ENCODE assay signal across 7 mouse cellular contexts in the genomic region with DNA sequence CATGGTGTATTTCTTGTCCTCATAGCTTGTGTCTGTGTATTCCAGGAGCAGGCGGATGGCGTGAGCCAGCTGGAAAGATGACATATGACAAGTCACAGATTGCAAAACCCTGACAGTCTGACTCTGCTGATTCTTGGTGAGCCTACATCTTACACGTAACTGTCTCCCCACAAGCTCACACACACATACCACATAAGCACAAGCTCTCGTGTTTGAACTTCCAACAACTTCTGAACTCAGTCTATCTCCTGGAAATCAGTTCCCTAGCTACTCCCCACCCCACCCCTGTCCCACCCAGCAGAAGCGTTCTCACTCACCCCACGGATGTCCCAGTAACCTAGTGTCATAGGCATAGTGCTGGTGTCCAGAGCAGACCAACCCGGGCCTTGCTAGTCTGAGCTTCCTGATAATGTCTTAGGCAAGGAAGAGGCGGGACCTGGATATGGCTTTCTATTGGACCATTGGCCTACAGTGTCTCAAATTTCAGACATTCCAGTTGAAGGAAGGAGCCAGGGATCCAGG. TPM values are rescaled to one million over a fixed set of nuclear protein-coding genes. Genes with fewer than 3 reads are reported as not detected.
DNase-seq lines count a peak whose midpoint lies in the region; ATAC-seq and TF ChIP-seq lines count a peak whose summit lies in the region.

A gene (minus strand): TSS at position 413 of the 522 bp plus-strand sequence.

- H3K36me3 ChIP-seq in lung, postnatal 0 days (ENCODE audit: insufficient read depth, low read length) = no peaks in the 10 kb centered on the region

- no peaks in the 10 kb centered on the region for H3K4me1 ChIP-seq in lung, postnatal 0 days (ENCODE audit: insufficient read depth, low read depth, low read length)

- WGBS in lung, postnatal 0 days = 18% methylated on average over 8 of the region's 8 CpGs

- DNase-seq in ES-CJ7 (ENCODE audit: low read depth, low spot score) = peak; percentile 34
- peak; percentile 79 for DNase-seq in adrenal gland, adult 2 months
- DNase-seq in gastrocnemius, postnatal 36 days = peak; percentile 34 to 36
- DNase-seq in kidney, adult 8-10 months = peak; percentile 63 to 74
- DNase-seq in lung, postnatal 0 days (ENCODE audit: low spot score) = peak; percentile 94
- no peak for DNase-seq in c-Kit-positive CD71-positive TER-119-positive erythroid progenitor cells, embryonic 14.5 days (ENCODE audit: low spot score)

- intact Hi-C loops in gastrocnemius, postnatal 36 days (cut with DNase I) = no loop called here

- no peaks in the 10 kb centered on the region for H3K9me3 ChIP-seq in lung, postnatal 0 days (ENCODE audit: low read length)

- ATAC-seq in lung, postnatal 0 days = peak; percentile 96
- no peak for ATAC-seq in CD4-positive, CD25-positive, alpha-beta regulatory T cell, adult 4 months

- H3K27ac ChIP-seq in lung, postnatal 0 days (ENCODE audit: low read length) = peak within 1 kb of the TSS; percentile 80

- no peak within 1 kb of the TSS for H3K9ac ChIP-seq in lung, postnatal 0 days (replicated peaks; ENCODE audit: low read depth)

- H3K4me3 ChIP-seq in lung, postnatal 0 days (ENCODE audit: low read depth, low read length) = peak within 1 kb of the TSS; percentile 10; the same call in 1 of the 2 replicates

- H3K4me2 ChIP-seq in lung, postnatal 0 days (replicated peaks; ENCODE audit: low read depth, low read length) = peak within 1 kb of the TSS; percentile 30

- no peak for TF ChIP-seq CTCF in lung, postnatal 0 days (IDR thresholded peaks at IDR 0.05)

- TF ChIP-seq EP300 in lung, postnatal 0 days (IDR thresholded peaks at IDR 0.05) = no peak

- no peaks in the 10 kb centered on the region for H3K27me3 ChIP-seq in lung, postnatal 0 days (replicated peaks; ENCODE audit: insufficient read depth, low read length)

RNA-seq across cellular contexts. Expression of the gene that starts here (rescaled TPM):
- 100 to 1,000 TPM; 231 to 239 TPM for total RNA-seq in adrenal gland, adult 2 months (2021)
- 133 and 141 TPM in 2 replicates for polyA plus RNA-seq in adrenal gland, adult 2 months (2012; rRNA removed)
- 100 to 1,000 TPM in 1 of 2 experiments, 10 to 100 TPM in 1; 51.9 to 103 TPM for total RNA-seq in gastrocnemius, postnatal 36 days (2021)
- 129 and 132 TPM in 2 replicates for polyA plus RNA-seq in lung, postnatal 0 days (2015; fragmentation: Nextera tagmentation; extraction: Ambion mirVana)
- not detected for polyA plus RNA-seq in CD4-positive, CD25-positive, alpha-beta regulatory T cell, adult 4 months (2017; shearing (Covaris generic))

Comparison
In these comparisons a context has a peak if more than half of its experiments do, and no peak if none do; other contexts are left out.
1. RNA of the gene that starts here (polyA plus RNA-seq): 133 to 141 TPM in adrenal gland, adult 2 months and 129 to 132 TPM in lung, postnatal 0 days; not detected in CD4-positive, CD25-positive, alpha-beta regulatory T cell, adult 4 months; every median in the first group is over 100 times any median in the second.